Mouse (Mus musculus) cerebellum, postnatal 14 days (tissue): ENCODE results near the gene Rnf123.
"Not testable (repeated sequence)": the region's sequence is repeated elsewhere in the genome, so short reads cannot be mapped to it uniquely, and the experiment has no call there.

Experiments
- DNase-seq, 2 experiments: peaks; one replicate each; pipeline ENCODE4 v3.0.0; 2021; ENCODE audit warnings: mixed read lengths in 2 of 2

Gene Rnf123

GRCm38 (mm10) chr9:108026584-108026983 is 56.6 kb downstream of the Rnf123 start:
- DNase-seq = no peak

- DNase-seq = peak in 1 of 2 experiments; percentile 48
Observed at GRCm38 (mm10) chr9:108023216-108023615, 59.9 kb downstream of the Rnf123 start.

- DNase-seq = no peak
Observed at GRCm38 (mm10) chr9:108020741-108021140, 62.4 kb downstream of the Rnf123 start.

- no peak for DNase-seq
Observed at GRCm38 (mm10) chr9:108017127-108017526, 66.0 kb downstream of the Rnf123 start.

- not testable (repeated sequence) for DNase-seq
Observed at GRCm38 (mm10) chr9:108013577-108013976, 69.6 kb downstream of the Rnf123 start.

- no peak for DNase-seq
Observed at GRCm38 (mm10) chr9:108010385-108010784, 72.8 kb downstream of the Rnf123 start.

- no peak for DNase-seq
Observed at GRCm38 (mm10) chr9:108008041-108008440, 75.1 kb downstream of the Rnf123 start.

- peak; percentile 42 to 48 for DNase-seq
Observed at GRCm38 (mm10) chr9:108003531-108003890, 79.6 kb downstream of the Rnf123 start.

- peak in 1 of 2 experiments; percentile 76 for DNase-seq
Observed at GRCm38 (mm10) chr9:108002778-108003530, 80.2 kb downstream of the Rnf123 start.

- DNase-seq = peak; percentile 100
Observed at GRCm38 (mm10) chr9:108001922-108002770, 81.0 kb downstream of the Rnf123 start, which contains the start of gene Ip6k1. TSS of gene Ip6k1 (plus strand) at chr9:108002501.
